Mouse (Mus musculus): ENCODE results near the gene Col6a5. TPM values are rescaled to one million over a fixed set of nuclear protein-coding genes. Genes with fewer than 3 reads are reported as not detected.

The Col6a5 gene
- polyA plus RNA-seq, 1 experiment from 2014 or later, result 0.21 TPM

- Histone ChIP-seq H3K27ac (ENCODE audit: low read length) (no peak overlapping the region), H3K4me1 (ENCODE audit: insufficient read depth, low read depth, low read length) (no peaks in the 10 kb centered on the region), H3K36me3 (ENCODE audit: insufficient read depth, low read length) (no peaks in the 10 kb centered on the region), H3K9me3 (ENCODE audit: low read length) (no peaks in the 10 kb centered on the region), H3K4me2 (replicated peaks; ENCODE audit: low read depth, low read length) (no peak overlapping the region), H3K4me3 (ENCODE audit: low read depth, low read length) (no peak overlapping the region), H3K27me3 (replicated peaks; ENCODE audit: insufficient read depth, low read length) (no peaks in the 10 kb centered on the region), H3K9ac (replicated peaks; ENCODE audit: low read depth) (no peak overlapping the region)
- no peak for DNase-seq (ENCODE audit: low spot score)
- no peak for ATAC-seq
- TF ChIP-seq EP300 (IDR thresholded peaks at IDR 0.05), result no peak
- TF ChIP-seq CTCF (IDR thresholded peaks at IDR 0.05), result no peak
- WGBS, result 81% methylated on average over 5 of the region's 5 CpGs
Observed at GRCm38 (mm10) chr9:105839147-105839515, 121.3 kb downstream of the Col6a5 start.

- ATAC-seq (no peak), DNase-seq (ENCODE audit: low spot score) (no peak)
Observed at GRCm38 (mm10) chr9:105838396-105839146, 121.9 kb downstream of the Col6a5 start.

GRCm38 (mm10) chr9:105835587-105835986 is 124.9 kb downstream of the Col6a5 start:
- H3K27me3 ChIP-seq (replicated peaks; ENCODE audit: insufficient read depth, low read length), result no peaks in the 10 kb centered on the region
- no peak overlapping the region for H3K27ac ChIP-seq (ENCODE audit: low read length)
- H3K36me3 ChIP-seq (ENCODE audit: insufficient read depth, low read length), result no peaks in the 10 kb centered on the region
- H3K4me2 ChIP-seq (replicated peaks; ENCODE audit: low read depth, low read length), result no peak overlapping the region
- no peaks in the 10 kb centered on the region for H3K9me3 ChIP-seq (ENCODE audit: low read length)
- H3K4me3 ChIP-seq (ENCODE audit: low read depth, low read length), result no peak overlapping the region
- TF ChIP-seq EP300 (IDR thresholded peaks at IDR 0.05) (no peak), CTCF (IDR thresholded peaks at IDR 0.05) (no peak)
- WGBS, result 55% methylated on average over 7 of the region's 7 CpGs
- no peak overlapping the region for H3K9ac ChIP-seq (replicated peaks; ENCODE audit: low read depth)
- DNase-seq (ENCODE audit: low spot score), result no peak
- H3K4me1 ChIP-seq (ENCODE audit: insufficient read depth, low read depth, low read length), result no peaks in the 10 kb centered on the region
- ATAC-seq, result no peak

More at GRCm38 (mm10) chr9:105838396-105839146, 121.9 kb downstream of the Col6a5 start:
- Histone ChIP-seq H3K27ac (ENCODE audit: low read length) (no peak overlapping the region), H3K4me3 (ENCODE audit: low read depth, low read length) (no peak overlapping the region), H3K4me1 (ENCODE audit: insufficient read depth, low read depth, low read length) (no peaks in the 10 kb centered on the region), H3K27me3 (replicated peaks; ENCODE audit: insufficient read depth, low read length) (no peaks in the 10 kb centered on the region), H3K9me3 (ENCODE audit: low read length) (no peaks in the 10 kb centered on the region), H3K4me2 (replicated peaks; ENCODE audit: low read depth, low read length) (no peak overlapping the region), H3K9ac (replicated peaks; ENCODE audit: low read depth) (no peak overlapping the region), H3K36me3 (ENCODE audit: insufficient read depth, low read length) (no peaks in the 10 kb centered on the region)
- TF ChIP-seq CTCF (IDR thresholded peaks at IDR 0.05) (no peak), EP300 (IDR thresholded peaks at IDR 0.05) (no peak)
- WGBS, result 84% methylated on average over 4 of the region's 4 CpGs

- ATAC-seq (no peak), DNase-seq (ENCODE audit: low spot score) (peak; percentile 28)
- TF ChIP-seq CTCF (IDR thresholded peaks at IDR 0.05) (peak; percentile 54), EP300 (IDR thresholded peaks at IDR 0.05) (no peak)
- Histone ChIP-seq H3K4me2 (replicated peaks; ENCODE audit: low read depth, low read length) (no peak overlapping the region), H3K27me3 (replicated peaks; ENCODE audit: insufficient read depth, low read length) (no peaks in the 10 kb centered on the region), H3K4me1 (ENCODE audit: insufficient read depth, low read depth, low read length) (no peaks in the 10 kb centered on the region), H3K9ac (replicated peaks; ENCODE audit: low read depth) (no peak overlapping the region), H3K9me3 (ENCODE audit: low read length) (no peaks in the 10 kb centered on the region), H3K36me3 (ENCODE audit: insufficient read depth, low read length) (no peaks in the 10 kb centered on the region), H3K4me3 (ENCODE audit: low read depth, low read length) (no peak overlapping the region), H3K27ac (ENCODE audit: low read length) (no peak overlapping the region)
- 51% methylated on average over 4 of the region's 4 CpGs for WGBS
Observed at GRCm38 (mm10) chr9:105834799-105835198, 125.6 kb downstream of the Col6a5 start.

GRCm38 (mm10) chr9:105831291-105831690 is 129.2 kb downstream of the Col6a5 start:
- TF ChIP-seq EP300 (IDR thresholded peaks at IDR 0.05) (no peak), CTCF (IDR thresholded peaks at IDR 0.05) (no peak)
- 76% methylated on average over 9 of the region's 9 CpGs for WGBS
- DNase-seq (ENCODE audit: low spot score) (no peak), ATAC-seq (no peak)
- H3K9me3 ChIP-seq (ENCODE audit: low read length), result no peaks in the 10 kb centered on the region
- H3K9ac ChIP-seq (replicated peaks; ENCODE audit: low read depth), result no peak overlapping the region
- no peak overlapping the region for H3K27ac ChIP-seq (ENCODE audit: low read length)
- H3K4me3 ChIP-seq (ENCODE audit: low read depth, low read length), result no peak overlapping the region
- no peaks in the 10 kb centered on the region for H3K4me1 ChIP-seq (ENCODE audit: insufficient read depth, low read depth, low read length)
- no peaks in the 10 kb centered on the region for H3K36me3 ChIP-seq (ENCODE audit: insufficient read depth, low read length)
- H3K27me3 ChIP-seq (replicated peaks; ENCODE audit: insufficient read depth, low read length), result no peaks in the 10 kb centered on the region
- H3K4me2 ChIP-seq (replicated peaks; ENCODE audit: low read depth, low read length), result no peak overlapping the region

GRCm38 (mm10) chr9:105827791-105828385 is 132.6 kb downstream of the Col6a5 start, which contains the start of gene Col6a6:
TSS of gene Col6a6 (minus strand) at chr9:105828160.
- H3K27ac ChIP-seq (ENCODE audit: low read length), result no peak within 1 kb of the TSS
- no peak within 1 kb of the TSS for H3K4me2 ChIP-seq (replicated peaks; ENCODE audit: low read depth, low read length)
- no peaks in the 10 kb centered on the region for H3K27me3 ChIP-seq (replicated peaks; ENCODE audit: insufficient read depth, low read length)
- TF ChIP-seq CTCF (IDR thresholded peaks at IDR 0.05), result no peak
- TF ChIP-seq EP300 (IDR thresholded peaks at IDR 0.05), result no peak
- no peaks in the 10 kb centered on the region for H3K4me1 ChIP-seq (ENCODE audit: insufficient read depth, low read depth, low read length)
- 13% methylated on average over 20 of the region's 20 CpGs for WGBS
- no peaks in the 10 kb centered on the region for H3K9me3 ChIP-seq (ENCODE audit: low read length)
- H3K9ac ChIP-seq (replicated peaks; ENCODE audit: low read depth), result no peak within 1 kb of the TSS
- no peak for DNase-seq (ENCODE audit: low spot score)
- H3K36me3 ChIP-seq (ENCODE audit: insufficient read depth, low read length), result no peaks in the 10 kb centered on the region
- ATAC-seq, result no peak
- H3K4me3 ChIP-seq (ENCODE audit: low read depth, low read length), result no peak within 1 kb of the TSS
